Mouse (Mus musculus) cortical plate, adult 2 months (tissue): ENCODE data around the gene Tenm2.

Experiments
- CTCF ChIP-seq: fragments of 200-500 bp; IDR thresholded peaks from 2 replicates; pipeline ENCODE4 v1.5.1; 2011; ENCODE audit warnings: mild to moderate bottlenecking, control low read depth, low read length; ENCODE audit not compliant: insufficient read depth; ENCODE audit errors: extremely low read depth
- POLR2A ChIP-seq: fragments of 200-500 bp; IDR thresholded peaks from 2 replicates; pipeline ENCODE4 v1.6.1; 2011; ENCODE audit warnings: mild to moderate bottlenecking, low read length, control low read depth; ENCODE audit not compliant: insufficient read depth; ENCODE audit errors: extremely low read depth

DNA sequence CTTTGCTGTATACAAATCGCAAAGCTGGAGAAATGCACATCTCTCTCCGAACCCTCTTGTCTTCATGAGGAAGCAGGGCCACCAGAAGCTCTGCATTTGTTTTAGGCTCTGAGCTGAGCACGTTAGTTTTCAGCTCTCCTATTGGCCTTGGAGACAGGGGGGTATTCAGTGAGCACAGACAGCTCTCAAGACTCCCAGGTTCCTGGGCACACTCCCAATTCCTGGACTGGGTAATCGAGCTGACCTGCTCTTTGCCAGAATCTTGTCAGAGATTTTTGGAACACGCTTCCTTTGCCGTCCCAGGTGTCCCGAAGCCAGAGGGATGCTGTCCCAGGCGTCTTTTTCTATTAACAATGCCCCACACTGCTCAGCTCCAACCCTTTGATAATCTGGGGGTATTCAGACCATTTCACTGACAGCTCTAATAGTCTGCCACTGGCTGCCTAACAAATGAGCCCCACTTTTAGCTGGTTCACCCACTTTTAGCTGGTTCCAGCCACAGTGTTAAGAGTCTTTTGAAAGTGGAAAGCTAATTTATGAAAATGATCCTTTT, 1161.7 kb downstream of the Tenm2 start:
- TF ChIP-seq CTCF, result no peak
- no peak for TF ChIP-seq POLR2A
